Mouse (Mus musculus): ENCODE measurements around the gene Chtop. TPM values are rescaled to one million over a fixed set of nuclear protein-coding genes. Genes with fewer than 3 reads are reported as not detected.

The Chtop gene
- polyA plus RNA-seq, 1 experiment from 2014 or later = 116 TPM

DNA sequence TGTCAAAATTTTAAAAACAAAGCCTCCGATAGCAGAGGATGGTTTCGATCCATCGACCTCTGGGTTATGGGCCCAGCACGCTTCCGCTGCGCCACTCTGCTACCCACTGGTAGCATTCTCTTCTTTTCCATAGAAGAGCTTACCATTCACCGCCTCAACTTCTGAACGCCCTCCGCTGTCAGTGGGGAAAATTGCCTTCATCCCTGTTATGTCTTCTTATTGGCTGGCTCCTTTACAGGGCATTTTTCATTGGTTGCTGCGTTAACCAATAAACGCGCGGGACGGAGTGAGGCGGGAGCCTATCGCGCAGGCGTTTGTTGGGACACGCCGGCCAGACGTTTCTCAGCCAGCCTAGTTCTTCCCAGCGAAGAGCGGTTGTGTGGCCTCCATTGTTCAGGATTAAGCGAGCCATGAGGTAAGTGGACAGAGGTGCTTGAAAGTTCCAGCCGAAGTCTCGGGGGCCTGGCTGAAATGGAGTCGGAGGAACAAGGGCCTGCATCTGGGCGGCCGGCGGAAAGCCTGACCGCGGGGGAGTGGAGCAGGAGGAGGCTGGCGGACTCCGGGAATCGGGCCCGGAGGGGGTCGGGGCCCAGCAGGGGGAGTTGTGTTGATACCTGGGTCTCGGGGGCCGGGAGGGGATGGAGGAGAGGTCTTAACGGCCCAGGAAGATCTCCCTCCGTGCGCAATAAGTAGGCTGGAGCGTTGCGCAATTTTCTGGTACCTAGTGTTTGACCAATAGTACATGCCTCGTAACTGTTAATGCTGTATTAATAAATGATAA is 33.3 kb downstream of the Chtop start, which contains the start of gene Ilf2:
Ilf2 (plus strand) TSS at position 296 of the 781 bp plus-strand sequence.
- Histone ChIP-seq H3K4me3 (ENCODE audit: low read depth, low read length) (peak within 1 kb of the TSS; percentile 71), H3K4me1 (ENCODE audit: control insufficient read depth, insufficient read depth, low read length) (peaks cover 6% of the 10 kb centered on the region; the same call in 1 of the 2 replicates), H3K9me3 (ENCODE audit: control insufficient read depth, low read length) (no peaks in the 10 kb centered on the region), H3K36me3 (ENCODE audit: control insufficient read depth, insufficient read depth, low read length) (peaks cover 16% of the 10 kb centered on the region), H3K27me3 (ENCODE audit: control insufficient read depth, insufficient read depth, low read length) (no peaks in the 10 kb centered on the region), H3K27ac (ENCODE audit: low read depth, low read length) (peak within 1 kb of the TSS; percentile 91), H3K9ac (replicated peaks; ENCODE audit: low read depth, low read length) (peak within 1 kb of the TSS; percentile 88), H3K4me2 (ENCODE audit: low read depth, low read length) (peak within 1 kb of the TSS; percentile 67)
- WGBS = under 1% methylated on average over 45 of the region's 45 CpGs
- peak; percentile 99 for ATAC-seq (ENCODE audit: low read depth)

DNA sequence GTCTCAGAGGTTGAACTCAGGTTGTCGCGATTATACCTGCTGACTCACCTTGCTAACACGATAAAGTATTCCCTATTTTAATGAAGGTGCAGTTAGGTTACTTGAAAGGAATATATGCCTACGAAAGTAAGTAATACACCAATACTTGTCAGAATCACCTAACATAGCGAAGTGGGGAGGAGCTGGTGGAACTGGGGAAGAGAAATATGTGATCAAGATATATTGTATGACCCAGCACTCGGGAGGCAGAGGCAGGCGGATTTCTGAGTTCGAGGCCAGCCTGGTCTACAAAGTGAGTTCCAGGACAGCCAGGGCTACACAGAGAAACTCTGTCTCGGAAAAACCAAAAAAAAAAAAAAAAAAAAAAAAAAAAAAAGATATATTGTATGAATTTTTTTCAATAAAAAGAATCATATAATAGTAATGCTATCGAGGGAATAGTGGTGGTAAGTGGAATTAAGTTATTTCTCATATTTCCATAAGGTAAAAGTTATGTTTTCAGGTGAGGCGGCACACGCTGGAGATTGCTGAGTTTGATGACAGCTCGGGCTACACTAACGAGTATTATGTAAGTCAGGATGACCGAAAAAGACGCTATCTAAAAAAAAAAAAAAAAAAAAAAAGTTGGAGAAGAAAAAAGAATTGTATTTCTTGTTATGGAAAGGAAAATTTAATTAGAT is 34.0 kb downstream of the Chtop start:
- H3K27me3 ChIP-seq (ENCODE audit: control insufficient read depth, insufficient read depth, low read length) = no peaks in the 10 kb centered on the region
- peaks cover 6% of the 10 kb centered on the region; the same call in 1 of the 2 replicates for H3K4me1 ChIP-seq (ENCODE audit: control insufficient read depth, insufficient read depth, low read length)
- H3K4me3 ChIP-seq (ENCODE audit: low read depth, low read length) = peak overlapping the region; percentile 20; the same call in 1 of the 2 replicates
- no peaks in the 10 kb centered on the region for H3K9me3 ChIP-seq (ENCODE audit: control insufficient read depth, low read length)
- WGBS = 41% methylated on average over 15 of the region's 16 CpGs
- peaks cover 11% of the 10 kb centered on the region for H3K36me3 ChIP-seq (ENCODE audit: control insufficient read depth, insufficient read depth, low read length)
- H3K4me2 ChIP-seq (ENCODE audit: low read depth, low read length) = peak overlapping the region; percentile 40
- peak; percentile 40 for ATAC-seq (ENCODE audit: low read depth)
- H3K27ac ChIP-seq (ENCODE audit: low read depth, low read length) = no peak overlapping the region
- H3K9ac ChIP-seq (replicated peaks; ENCODE audit: low read depth, low read length) = no peak overlapping the region

DNA sequence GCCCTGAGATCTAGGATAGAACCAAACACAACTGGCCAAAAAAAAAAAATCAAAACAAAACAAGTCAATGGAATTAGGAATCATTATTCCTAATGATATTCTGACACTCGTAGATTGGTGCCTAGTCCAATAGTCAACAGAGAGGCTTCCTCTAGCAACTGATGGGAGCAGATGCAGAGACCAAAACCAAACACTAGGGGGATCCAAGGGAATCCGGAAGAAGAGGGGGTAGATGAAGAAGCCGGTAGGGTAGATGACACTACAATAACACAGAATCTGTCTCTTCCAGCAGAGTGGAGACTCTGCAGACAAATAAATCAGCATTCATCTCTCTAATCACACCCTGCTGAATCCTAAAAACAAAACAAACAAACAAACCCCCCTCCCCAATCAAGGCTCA is 37.1 kb downstream of the Chtop start:
- Histone ChIP-seq H3K9ac (replicated peaks; ENCODE audit: low read depth, low read length) (no peak overlapping the region), H3K36me3 (ENCODE audit: control insufficient read depth, insufficient read depth, low read length) (no peaks in the 10 kb centered on the region), H3K9me3 (ENCODE audit: control insufficient read depth, low read length) (no peaks in the 10 kb centered on the region), H3K27ac (ENCODE audit: low read depth, low read length) (no peak overlapping the region), H3K4me1 (ENCODE audit: control insufficient read depth, insufficient read depth, low read length) (peaks cover 4% of the 10 kb centered on the region; the same call in 1 of the 2 replicates), H3K4me2 (ENCODE audit: low read depth, low read length) (no peak overlapping the region), H3K27me3 (ENCODE audit: control insufficient read depth, insufficient read depth, low read length) (no peaks in the 10 kb centered on the region), H3K4me3 (ENCODE audit: low read depth, low read length) (no peak overlapping the region)
- ATAC-seq (ENCODE audit: low read depth) = no peak
- WGBS = 30% methylated on average over 3 of the region's 3 CpGs

DNA sequence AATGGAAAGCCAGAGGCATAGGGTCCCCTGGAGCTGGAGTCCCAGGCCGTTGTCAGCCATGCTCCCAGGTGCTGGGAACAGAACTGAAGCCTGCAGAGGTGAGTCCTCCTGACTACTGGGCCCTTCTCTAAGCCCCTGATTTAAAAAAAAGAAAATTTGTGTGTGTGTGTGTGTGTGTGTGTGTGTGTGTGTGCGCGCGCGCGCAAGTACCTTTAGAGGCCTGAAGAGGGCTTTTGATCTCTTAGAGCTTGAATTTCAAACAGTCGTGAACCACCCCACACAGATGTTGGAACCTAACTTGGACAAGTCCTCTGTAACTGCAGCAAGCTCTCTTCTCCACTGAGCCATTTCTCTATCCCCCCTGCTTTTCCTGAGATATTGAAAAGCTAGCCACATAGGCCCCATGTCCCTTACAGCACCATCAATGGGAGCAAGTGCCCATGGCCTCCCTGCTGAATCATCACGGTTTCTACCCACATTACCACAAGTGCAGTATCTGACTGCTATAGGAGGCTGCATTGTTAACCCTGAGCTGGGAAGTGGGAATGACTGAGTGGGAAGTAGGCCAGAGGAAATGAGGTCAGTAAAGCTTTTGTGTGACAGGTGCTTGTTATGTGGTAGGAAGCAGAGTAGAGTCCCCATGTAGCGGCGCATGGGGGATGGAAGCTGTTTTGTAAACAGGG is 41.5 kb downstream of the Chtop start:
- Histone ChIP-seq H3K27me3 (ENCODE audit: control insufficient read depth, insufficient read depth, low read length) (peaks cover 20% of the 10 kb centered on the region), H3K4me2 (ENCODE audit: low read depth, low read length) (no peak overlapping the region), H3K9ac (replicated peaks; ENCODE audit: low read depth, low read length) (no peak overlapping the region), H3K4me3 (ENCODE audit: low read depth, low read length) (no peak overlapping the region), H3K36me3 (ENCODE audit: control insufficient read depth, insufficient read depth, low read length) (no peaks in the 10 kb centered on the region), H3K27ac (ENCODE audit: low read depth, low read length) (no peak overlapping the region), H3K4me1 (ENCODE audit: control insufficient read depth, insufficient read depth, low read length) (0 out of 2 replicates have a peak, but pooled peaks cover 2% of the 10 kb centered on the region), H3K9me3 (ENCODE audit: control insufficient read depth, low read length) (no peaks in the 10 kb centered on the region)
- 91% methylated on average over 10 of the region's 10 CpGs for WGBS
- ATAC-seq (ENCODE audit: low read depth) = no peak

DNA sequence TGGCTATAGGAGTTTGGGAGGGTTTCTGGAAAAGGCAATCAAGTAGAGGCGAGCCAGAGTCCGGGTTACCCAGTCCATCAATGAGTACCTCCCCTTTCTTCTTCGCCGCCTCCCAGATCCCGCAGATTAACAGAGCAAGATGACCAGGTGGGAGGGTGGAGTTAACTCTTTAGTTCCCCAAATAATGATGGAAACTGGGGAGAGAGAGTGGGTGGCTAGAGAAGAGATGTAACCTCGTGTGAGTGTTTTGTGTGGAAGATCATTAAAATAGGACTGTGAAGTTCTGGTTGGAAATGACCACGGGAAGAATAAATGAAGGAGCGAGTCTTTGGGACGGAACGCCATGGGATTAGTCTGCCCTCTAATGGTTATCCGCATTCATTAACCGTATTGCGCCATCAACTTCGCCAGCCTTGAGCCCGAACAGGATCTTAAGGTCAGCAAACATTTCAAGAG is 43.0 kb downstream of the Chtop start:
- H3K9me3 ChIP-seq (ENCODE audit: control insufficient read depth, low read length) = no peaks in the 10 kb centered on the region
- peak overlapping the region; percentile 87 for H3K4me2 ChIP-seq (ENCODE audit: low read depth, low read length)
- H3K36me3 ChIP-seq (ENCODE audit: control insufficient read depth, insufficient read depth, low read length) = no peaks in the 10 kb centered on the region
- WGBS = 1% methylated on average over 15 of the region's 15 CpGs
- H3K27ac ChIP-seq (ENCODE audit: low read depth, low read length) = no peak overlapping the region
- 0 out of 2 replicates have a peak, but pooled peaks cover 2% of the 10 kb centered on the region for H3K4me1 ChIP-seq (ENCODE audit: control insufficient read depth, insufficient read depth, low read length)
- peak overlapping the region; percentile 56 for H3K4me3 ChIP-seq (ENCODE audit: low read depth, low read length)
- peak overlapping the region; percentile 46; the same call in 1 of the 2 replicates for H3K9ac ChIP-seq (replicated peaks; ENCODE audit: low read depth, low read length)
- H3K27me3 ChIP-seq (ENCODE audit: control insufficient read depth, insufficient read depth, low read length) = peaks cover 20% of the 10 kb centered on the region
- ATAC-seq (ENCODE audit: low read depth) = peak; percentile 21; the same call in 1 of the 2 replicates

DNA sequence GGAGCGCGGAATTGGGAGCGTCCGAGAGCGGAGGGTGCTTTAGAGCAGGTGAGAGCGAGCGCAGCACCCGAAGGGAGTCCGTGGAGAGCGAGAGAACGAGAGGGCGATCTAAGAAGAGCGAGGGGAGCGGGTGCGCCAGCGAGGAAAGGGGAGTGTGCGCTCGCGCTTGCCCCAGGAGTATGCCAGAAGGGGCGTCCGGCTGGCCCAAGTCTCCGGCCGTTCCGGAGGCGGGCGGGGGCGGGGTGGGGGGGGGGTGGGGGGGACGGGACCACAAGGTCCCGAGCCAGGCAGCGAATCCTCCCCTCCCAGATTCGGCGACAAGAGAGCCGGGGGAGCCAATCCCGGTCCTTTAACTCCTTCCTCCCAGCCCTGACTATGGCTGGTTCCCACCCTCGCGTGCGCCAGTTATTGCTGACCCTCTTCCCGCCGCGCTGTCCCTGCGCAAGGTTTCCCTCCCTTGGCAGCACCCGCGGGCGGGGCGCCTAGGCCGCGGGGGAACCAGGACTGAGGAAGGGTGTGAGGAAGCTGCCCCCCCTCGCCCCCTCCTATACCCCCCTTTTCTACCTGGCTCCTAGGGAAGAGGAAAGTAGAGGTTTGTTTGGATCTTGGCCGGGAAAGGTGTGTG is 43.5 kb downstream of the Chtop start, which contains the start of gene Npr1:
Npr1 (minus strand) TSS at position 181 of the 625 bp plus-strand sequence.
- Histone ChIP-seq H3K4me2 (ENCODE audit: low read depth, low read length) (peak within 1 kb of the TSS; percentile 87), H3K27ac (ENCODE audit: low read depth, low read length) (no peak within 1 kb of the TSS), H3K4me3 (ENCODE audit: low read depth, low read length) (peak within 1 kb of the TSS; percentile 56), H3K4me1 (ENCODE audit: control insufficient read depth, insufficient read depth, low read length) (0 out of 2 replicates have a peak, but pooled peaks cover 2% of the 10 kb centered on the region), H3K9me3 (ENCODE audit: control insufficient read depth, low read length) (no peaks in the 10 kb centered on the region), H3K27me3 (ENCODE audit: control insufficient read depth, insufficient read depth, low read length) (peaks cover 20% of the 10 kb centered on the region), H3K36me3 (ENCODE audit: control insufficient read depth, insufficient read depth, low read length) (no peaks in the 10 kb centered on the region), H3K9ac (replicated peaks; ENCODE audit: low read depth, low read length) (peak within 1 kb of the TSS; percentile 46)
- WGBS = under 1% methylated on average over 23 of the region's 49 CpGs
- ATAC-seq (ENCODE audit: low read depth) = peak; percentile 59; the same call in 1 of the 2 replicates

GRCm38 (mm10) chr3:90465081-90465685 is 44.1 kb downstream of the Chtop start:
- H3K27me3 ChIP-seq (ENCODE audit: control insufficient read depth, insufficient read depth, low read length) = peaks cover 20% of the 10 kb centered on the region
- no peaks in the 10 kb centered on the region for H3K36me3 ChIP-seq (ENCODE audit: control insufficient read depth, insufficient read depth, low read length)
- ATAC-seq (ENCODE audit: low read depth) = peak; percentile 59; the same call in 1 of the 2 replicates
- peak overlapping the region; percentile 87 for H3K4me2 ChIP-seq (ENCODE audit: low read depth, low read length)
- H3K4me1 ChIP-seq (ENCODE audit: control insufficient read depth, insufficient read depth, low read length) = 0 out of 2 replicates have a peak, but pooled peaks cover 2% of the 10 kb centered on the region
- H3K27ac ChIP-seq (ENCODE audit: low read depth, low read length) = no peak overlapping the region
- no peaks in the 10 kb centered on the region for H3K9me3 ChIP-seq (ENCODE audit: control insufficient read depth, low read length)
- H3K9ac ChIP-seq (replicated peaks; ENCODE audit: low read depth, low read length) = peak overlapping the region; percentile 46
- under 1% methylated on average over 75 of the region's 75 CpGs for WGBS
- H3K4me3 ChIP-seq (ENCODE audit: low read depth, low read length) = peak overlapping the region; percentile 56

DNA sequence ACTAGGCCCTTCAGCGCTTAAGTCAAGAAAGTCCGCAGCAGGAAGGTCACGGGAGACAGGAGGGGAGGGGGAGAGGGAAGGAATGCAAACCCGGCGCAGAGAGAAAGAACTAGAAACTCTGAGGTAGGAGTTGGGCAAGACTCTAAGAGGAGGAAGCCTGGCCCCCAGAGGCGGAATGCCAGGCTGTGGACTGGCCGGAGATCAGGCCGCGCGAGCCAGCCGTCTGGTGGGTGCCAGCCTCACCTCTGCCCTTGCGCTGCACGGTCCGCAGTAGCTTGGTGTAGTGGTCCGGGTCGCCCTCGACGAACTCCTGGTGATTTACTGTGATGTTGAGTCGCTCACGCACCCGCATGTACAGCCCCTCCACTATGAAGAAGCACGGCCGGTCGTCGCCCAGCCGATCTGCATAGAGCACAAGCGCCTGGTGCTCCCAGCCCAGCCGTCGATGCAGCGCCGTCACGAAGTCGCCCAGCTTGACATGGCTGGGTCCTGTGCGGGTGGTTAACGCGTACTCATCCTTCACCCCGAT is 44.7 kb downstream of the Chtop start:
- no peak overlapping the region for H3K9ac ChIP-seq (replicated peaks; ENCODE audit: low read depth, low read length)
- H3K4me2 ChIP-seq (ENCODE audit: low read depth, low read length) = peak overlapping the region; percentile 87
- no peak overlapping the region for H3K27ac ChIP-seq (ENCODE audit: low read depth, low read length)
- peak overlapping the region; percentile 56 for H3K4me3 ChIP-seq (ENCODE audit: low read depth, low read length)
- 0 out of 2 replicates have a peak, but pooled peaks cover 2% of the 10 kb centered on the region for H3K4me1 ChIP-seq (ENCODE audit: control insufficient read depth, insufficient read depth, low read length)
- ATAC-seq (ENCODE audit: low read depth) = peak; percentile 18
- H3K9me3 ChIP-seq (ENCODE audit: control insufficient read depth, low read length) = no peaks in the 10 kb centered on the region
- peaks cover 20% of the 10 kb centered on the region for H3K27me3 ChIP-seq (ENCODE audit: control insufficient read depth, insufficient read depth, low read length)
- WGBS = 12% methylated on average over 37 of the region's 37 CpGs
- no peaks in the 10 kb centered on the region for H3K36me3 ChIP-seq (ENCODE audit: control insufficient read depth, insufficient read depth, low read length)

Data from neural tube, embryonic 14.5 days (tissue).